Mouse (Mus musculus) left cerebral cortex, adult 2 months (tissue): Measurements from ENCODE around the gene Jag1. TPM values are rescaled to one million over a fixed set of nuclear protein-coding genes. Genes with fewer than 3 reads are reported as not detected.

Experiments
- DNase-seq, 2 experiments: peaks; one replicate each; pipeline ENCODE4 v3.0.0; 2021 to 2022; ENCODE audit warnings: low spot score in 2 of 2, mixed read lengths in 1 of 2; ENCODE audit errors: extremely low spot score in 1 of 2
- H3K27ac ChIP-seq: fragments of 200-600 bp; 2 replicates; pipeline ENCODE4 v1.8.1; 2022
- H3K4me3 ChIP-seq: fragments of 200-600 bp; 2 replicates; pipeline ENCODE4 v1.8.1; 2022
- CTCF ChIP-seq: fragments of 200-600 bp; IDR thresholded peaks from 2 replicates; pipeline ENCODE4 v1.8.1; 2022; ENCODE audit warnings: antibody characterized with exemption, mild to moderate bottlenecking, moderate library complexity
- intact Hi-C: fragments of 180-260 bp; cut with DNase I; formaldehyde crosslinking; loops from one replicate; pipeline ENCODE4 v1.15.1; 2025
- total RNA-seq, 2 experiments: library from RNA; stranded (reverse); gene quantifications; 2 replicates each; pipeline ENCODE4 v1.2.3; 2021

Gene Jag1
- total RNA-seq, 2 experiments from 2014 or later, result 5.2 to 6.7 TPM

DNA sequence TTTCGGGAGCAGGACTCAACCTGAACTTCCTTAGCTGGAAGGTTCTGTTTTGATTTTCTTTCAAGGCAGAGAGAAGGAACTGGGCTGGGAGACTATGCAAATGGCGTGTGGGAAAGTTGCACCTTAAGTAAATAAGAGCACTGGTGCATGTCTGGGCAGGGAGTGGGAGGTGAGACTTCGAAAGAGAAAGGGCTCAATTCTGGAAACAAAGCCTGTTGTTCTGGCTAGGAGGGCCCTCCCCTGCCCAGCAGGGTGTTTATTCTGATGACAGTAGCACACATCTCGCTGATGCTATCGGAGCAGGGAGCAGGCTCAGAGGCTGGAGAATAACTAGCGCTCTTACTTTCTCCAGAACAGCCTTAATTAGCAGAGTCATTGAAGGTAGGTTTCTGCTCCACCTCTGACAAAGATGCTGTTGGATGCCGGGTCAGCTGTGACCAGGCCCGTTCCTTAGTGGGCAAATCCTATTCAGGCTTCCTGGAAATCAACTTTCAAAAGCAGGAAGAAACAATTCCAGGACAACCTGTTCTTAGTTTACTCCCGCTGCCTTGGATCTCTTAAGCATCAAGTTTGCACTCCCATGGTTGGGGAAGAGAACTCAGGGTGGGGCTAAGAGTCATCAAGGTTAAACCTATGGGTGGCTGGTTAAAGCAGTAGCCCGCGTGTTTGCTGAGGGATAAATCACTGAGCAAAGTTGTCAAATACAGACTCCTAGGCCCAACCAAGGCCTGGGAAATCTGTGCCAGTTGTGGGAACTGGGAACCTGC lies 18.0 kb downstream of the Jag1 start:
- DNase-seq, result no peak
- intact Hi-C loops, result no loop called here
- Histone ChIP-seq H3K4me3 (no peak overlapping the region), H3K27ac (no peak overlapping the region)
- TF ChIP-seq CTCF, result no peak

DNA sequence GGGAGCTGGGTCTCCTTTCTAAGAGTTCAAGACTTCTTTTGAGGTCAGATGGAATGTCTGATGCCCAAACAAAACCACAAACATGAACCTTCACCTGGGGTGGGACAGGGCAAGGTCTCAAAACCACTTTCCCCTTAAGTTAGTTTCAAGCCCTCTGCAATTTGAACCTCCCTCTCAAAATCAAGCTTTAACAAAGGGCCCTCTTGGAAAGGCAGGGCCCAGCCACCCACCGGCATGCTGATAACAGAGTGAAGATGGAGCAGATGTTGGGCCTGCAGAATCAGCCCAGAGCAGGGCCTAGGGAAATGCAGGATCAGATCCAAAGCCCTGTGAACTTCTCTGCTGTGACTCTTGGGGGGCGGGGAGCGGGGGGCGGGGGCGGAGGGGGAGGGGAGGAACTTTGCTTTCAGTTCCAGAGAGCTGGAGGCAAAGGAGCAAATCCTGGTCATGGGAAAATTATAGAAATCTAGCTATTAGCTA lies 19.4 kb downstream of the Jag1 start:
- no peak for TF ChIP-seq CTCF
- no peak for DNase-seq
- no peak overlapping the region for H3K27ac ChIP-seq
- intact Hi-C loops, result no loop called here
- H3K4me3 ChIP-seq, result no peak overlapping the region

GRCm38 (mm10) chr2:137094301-137094700 lies 22.1 kb downstream of the Jag1 start:
- intact Hi-C loops, result no loop called here
- no peak overlapping the region for H3K4me3 ChIP-seq
- no peak for TF ChIP-seq CTCF
- H3K27ac ChIP-seq, result no peak overlapping the region
- no peak for DNase-seq

- no peak overlapping the region for H3K27ac ChIP-seq
- H3K4me3 ChIP-seq, result no peak overlapping the region
- no peak for TF ChIP-seq CTCF
- intact Hi-C loops, result no loop called here
- DNase-seq, result no peak
Measured at GRCm38 (mm10) chr2:137093298-137093630, 23.2 kb downstream of the Jag1 start.

- no peak for DNase-seq
- no peak overlapping the region for H3K4me3 ChIP-seq
- intact Hi-C loops, result no loop called here
- no peak overlapping the region for H3K27ac ChIP-seq
- TF ChIP-seq CTCF, result no peak
Measured at GRCm38 (mm10) chr2:137092523-137093297, 23.7 kb downstream of the Jag1 start.

GRCm38 (mm10) chr2:137091766-137092522 lies 24.5 kb downstream of the Jag1 start:
- intact Hi-C loops, result no loop called here
- no peak for TF ChIP-seq CTCF
- DNase-seq, result no peak
- Histone ChIP-seq H3K4me3 (no peak overlapping the region), H3K27ac (no peak overlapping the region)

DNA sequence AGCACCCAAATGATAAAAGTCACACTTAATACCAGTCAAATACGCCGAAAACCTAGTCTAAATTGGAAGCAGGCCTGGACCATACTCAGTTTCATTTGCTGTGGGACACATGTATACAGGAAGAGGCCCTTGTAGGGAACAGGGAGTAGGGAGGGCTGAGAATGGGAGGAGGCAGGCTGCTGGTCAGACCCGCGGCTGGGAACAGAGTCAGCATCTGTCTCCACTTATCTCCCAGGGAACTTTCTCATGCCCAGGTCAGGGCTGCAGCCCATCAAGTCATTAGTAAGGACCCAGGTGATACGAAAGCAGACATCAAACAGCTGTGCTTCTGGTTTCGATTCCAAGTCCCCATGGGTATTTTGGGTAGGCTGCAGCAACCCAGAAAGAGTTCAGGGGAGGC lies 28.7 kb downstream of the Jag1 start:
- no peak for TF ChIP-seq CTCF
- intact Hi-C loops, result loop anchor here (10.0 kb wide), 1 partner anchor 173 kb away; no protein-coding TSS in a partner anchor
- Histone ChIP-seq H3K4me3 (no peak overlapping the region), H3K27ac (no peak overlapping the region)
- DNase-seq, result no peak

GRCm38 (mm10) chr2:137086621-137087395 lies 29.6 kb downstream of the Jag1 start:
- no peak for TF ChIP-seq CTCF
- intact Hi-C loops, result loop anchor here (10.0 kb wide), 1 partner anchor 172 kb away; no protein-coding TSS in a partner anchor
- DNase-seq, result no peak
- H3K4me3 ChIP-seq, result no peak overlapping the region
- H3K27ac ChIP-seq, result no peak overlapping the region

DNA sequence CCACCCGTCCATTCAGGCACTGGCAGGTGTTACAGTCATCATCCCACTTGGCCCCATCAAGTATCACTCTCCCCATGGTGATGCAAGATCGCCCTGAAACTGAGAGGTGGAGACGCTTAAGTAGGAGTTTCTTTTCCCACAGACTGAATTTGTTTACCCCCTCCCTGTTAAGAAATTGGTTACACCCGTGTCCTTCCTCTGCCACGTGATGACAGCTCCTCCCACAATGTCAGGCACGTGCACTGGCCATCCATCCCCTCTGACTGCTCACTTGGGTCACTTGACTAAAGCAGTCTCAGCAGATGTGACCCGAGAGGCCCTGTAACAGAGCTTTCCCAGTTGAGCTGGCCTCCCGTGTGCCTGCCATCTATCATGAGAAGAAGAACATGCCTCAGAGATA lies 31.2 kb downstream of the Jag1 start:
- no peak for DNase-seq
- intact Hi-C loops, result loop anchor here (10.0 kb wide), 1 partner anchor 170 kb away; no protein-coding TSS in a partner anchor
- TF ChIP-seq CTCF, result no peak
- no peak overlapping the region for H3K4me3 ChIP-seq
- no peak overlapping the region for H3K27ac ChIP-seq

DNA sequence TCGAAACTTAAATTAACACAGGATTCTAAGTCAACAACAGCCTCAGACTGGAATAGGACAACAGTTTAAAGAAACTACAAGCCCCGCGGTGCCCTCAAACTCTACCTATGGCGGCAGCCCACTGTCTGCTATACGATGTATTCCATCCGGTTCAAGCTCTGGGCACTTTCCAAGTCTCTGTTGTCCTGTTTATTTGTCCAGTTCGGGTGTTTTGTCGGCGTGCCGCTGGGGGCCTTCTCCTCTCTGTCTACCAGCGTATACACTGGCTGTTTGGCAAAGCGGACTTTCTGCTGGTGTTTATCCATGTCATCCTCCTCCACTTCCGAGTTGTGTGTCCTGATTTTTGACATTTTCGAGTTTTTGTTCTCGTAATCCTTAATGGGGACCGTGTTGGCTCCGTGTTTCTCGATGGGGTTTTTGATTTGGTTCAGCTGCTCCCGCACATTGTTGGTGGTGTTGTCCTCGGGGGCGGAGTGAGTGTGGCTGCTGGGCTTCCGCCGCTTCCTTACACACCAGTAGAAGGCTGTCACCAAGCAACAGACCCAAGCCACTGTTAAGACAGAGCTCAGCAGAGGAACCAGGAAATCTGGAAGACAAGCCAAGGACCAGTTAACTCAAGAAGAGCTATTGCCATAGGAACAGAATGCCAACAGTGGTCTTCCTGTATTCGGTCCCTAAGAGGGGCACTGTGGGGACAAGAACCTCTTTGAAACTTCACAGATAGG lies 33.4 kb downstream of the Jag1 start:
- H3K27ac ChIP-seq, result no peak overlapping the region
- intact Hi-C loops, result loop anchor here (10.0 kb wide), 1 partner anchor 168 kb away; no protein-coding TSS in a partner anchor
- DNase-seq, result peak; percentile 28 to 33
- TF ChIP-seq CTCF, result no peak
- peak overlapping the region; percentile 26 for H3K4me3 ChIP-seq

DNA sequence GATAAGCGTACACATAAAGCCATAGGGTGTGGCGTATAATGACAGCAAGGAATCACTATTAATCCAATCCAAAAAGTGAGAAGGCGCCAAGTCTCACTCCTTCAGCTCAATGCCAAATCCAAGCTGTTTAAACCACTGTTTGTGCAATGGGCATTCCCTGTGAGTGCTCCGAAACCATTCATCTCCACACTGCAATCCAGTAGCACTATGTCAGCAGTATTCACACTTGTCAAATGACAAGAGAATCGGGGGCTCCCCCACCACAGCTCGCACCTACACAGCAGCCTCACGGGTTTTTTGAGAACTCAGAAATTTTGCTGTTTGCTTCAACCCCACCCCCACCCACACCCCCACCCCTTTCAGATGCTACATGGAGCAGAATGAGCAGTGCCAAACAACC lies 35.4 kb downstream of the Jag1 start:
- TF ChIP-seq CTCF, result no peak
- Histone ChIP-seq H3K27ac (no peak overlapping the region), H3K4me3 (no peak overlapping the region)
- intact Hi-C loops, result loop anchor here (10.0 kb wide), 1 partner anchor 166 kb away; no protein-coding TSS in a partner anchor
- no peak for DNase-seq
